Mouse (Mus musculus): ENCODE measurements around the gene Scamp4.

DNA sequence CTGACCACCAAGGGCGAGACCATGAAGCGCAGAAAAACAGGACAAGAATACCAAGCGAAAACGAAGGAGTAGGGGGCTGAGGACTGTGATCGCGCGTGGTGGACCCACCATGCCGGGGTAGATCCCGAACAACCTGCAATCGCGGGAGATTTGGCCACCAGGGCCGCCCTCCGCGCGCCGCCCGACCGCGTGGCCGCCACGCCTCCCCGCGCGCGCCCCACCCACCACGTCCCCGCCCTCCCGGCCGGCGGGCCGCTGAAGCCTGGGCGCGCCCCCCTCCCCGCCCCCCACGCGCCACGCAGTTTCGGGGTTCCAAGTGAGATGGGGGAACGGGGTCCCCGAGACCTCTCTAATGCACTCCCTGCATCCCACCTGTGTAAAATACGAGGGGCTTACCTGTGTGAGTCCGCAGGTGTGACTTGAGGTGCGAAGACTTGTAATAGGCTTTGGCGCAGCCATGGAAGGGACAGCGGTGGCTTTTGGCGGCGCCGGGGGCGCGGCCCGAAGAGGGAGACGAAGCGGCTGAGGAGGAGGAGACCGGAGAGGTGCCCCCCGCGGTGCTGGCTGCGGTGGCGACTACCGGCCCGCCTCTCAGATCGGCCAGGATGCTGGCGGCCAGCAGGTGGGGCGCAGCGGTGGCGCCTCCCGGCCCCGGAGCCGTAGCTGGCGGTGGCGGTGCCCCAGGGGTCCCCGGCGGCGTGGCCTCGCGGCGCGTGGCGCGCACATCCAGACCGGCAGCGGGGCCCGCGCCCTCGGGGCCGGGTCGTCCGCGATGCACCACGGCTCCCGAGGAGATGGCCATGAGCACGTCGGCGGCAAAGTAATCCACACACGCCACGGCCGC, 26.1 kb upstream of the Scamp4 start:
- TF ChIP-seq EP300 (IDR thresholded peaks at IDR 0.05; ENCODE audit: low read depth) (no peak), CTCF (IDR thresholded peaks at IDR 0.05; ENCODE audit: low read depth) (no peak)
